Mouse (Mus musculus) CH12F3 (cell line): Measurements from ENCODE around the gene Rcbtb2.

Experiments
- in situ Hi-C: fragments of 300-500 bp; cut with MboI; formaldehyde crosslinking; loops from 2 replicates; pipeline ENCODE4 v1.14.3; 2020; ENCODE audit warnings: low sequenced_read_pairs

The Rcbtb2 gene

DNA sequence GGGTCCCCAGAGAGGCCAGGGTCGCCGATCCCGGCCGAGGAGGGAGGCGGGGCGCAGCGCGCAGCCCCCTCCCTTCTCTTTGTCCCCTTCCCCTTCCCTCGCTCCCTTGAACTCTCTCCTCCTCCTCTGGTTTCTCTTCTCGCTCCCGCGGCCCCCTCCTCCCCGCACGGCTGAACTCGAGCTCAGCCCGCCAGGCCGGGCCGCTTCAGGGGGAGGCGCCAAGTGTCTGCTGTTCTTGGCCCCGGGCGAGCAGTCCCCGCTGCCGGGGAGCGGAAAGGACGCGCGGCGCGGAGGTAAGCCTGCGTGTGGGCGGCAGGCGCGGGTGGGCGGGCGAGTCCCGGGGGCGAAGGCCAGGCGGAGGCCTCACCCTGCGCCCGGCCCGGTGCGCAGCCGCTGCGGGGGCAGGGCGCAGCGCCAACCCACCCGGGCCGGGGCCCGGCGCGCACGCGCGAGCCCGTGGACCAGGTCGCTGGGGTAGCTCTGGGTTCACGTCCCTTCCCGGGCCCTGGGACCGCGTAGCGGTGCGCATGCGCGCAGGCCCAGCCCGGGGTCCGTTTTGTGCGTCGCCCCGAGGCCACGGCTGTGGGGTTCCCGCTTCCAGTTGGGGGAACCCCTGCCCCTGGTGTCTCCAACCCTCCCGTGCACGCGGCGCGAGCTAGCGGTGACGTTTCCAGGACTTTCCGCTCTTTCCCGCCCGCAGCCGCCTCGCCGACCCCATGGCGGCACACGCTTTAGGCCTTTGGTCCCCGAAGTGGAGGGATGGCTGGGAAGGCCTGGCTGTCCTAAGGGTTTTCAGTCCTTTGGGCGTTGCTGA is 20.3 kb downstream of the Rcbtb2 start:
- in situ Hi-C loops, result no loop called here

DNA sequence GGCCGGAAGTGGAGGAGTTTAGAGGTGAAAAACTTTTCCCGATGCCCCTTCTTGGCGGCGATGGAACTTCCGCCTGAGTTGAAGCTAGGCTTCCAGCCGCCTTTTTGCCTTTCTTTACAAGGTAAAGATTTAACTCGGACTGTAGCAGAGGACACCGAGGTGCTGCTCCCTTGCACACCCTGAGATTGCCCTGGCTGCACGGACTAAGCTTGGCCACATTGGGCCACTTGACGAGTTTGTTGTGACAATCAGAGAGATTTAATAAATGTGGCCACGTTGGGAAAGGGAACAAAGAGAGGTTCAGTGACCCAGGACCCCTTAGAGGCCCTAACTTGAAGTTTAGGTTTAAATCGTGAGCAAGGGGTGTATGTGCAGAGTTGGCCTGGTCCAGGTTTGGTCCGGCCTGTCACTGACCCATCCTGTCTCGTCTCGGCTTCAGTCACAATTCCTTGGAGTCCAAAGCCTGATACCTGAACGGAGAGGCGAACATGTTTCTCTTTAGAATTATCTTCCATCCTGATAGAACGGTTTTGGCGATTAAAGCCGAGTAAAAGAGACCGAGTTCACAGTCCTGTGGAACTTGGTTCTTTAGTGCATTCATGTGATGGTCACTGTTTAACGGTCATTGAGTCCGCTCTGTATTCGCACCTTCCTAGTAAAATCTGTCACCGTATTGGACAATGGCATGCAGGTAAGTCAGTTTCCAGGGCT is 21.0 kb downstream of the Rcbtb2 start:
- in situ Hi-C loops, result no loop called here

DNA sequence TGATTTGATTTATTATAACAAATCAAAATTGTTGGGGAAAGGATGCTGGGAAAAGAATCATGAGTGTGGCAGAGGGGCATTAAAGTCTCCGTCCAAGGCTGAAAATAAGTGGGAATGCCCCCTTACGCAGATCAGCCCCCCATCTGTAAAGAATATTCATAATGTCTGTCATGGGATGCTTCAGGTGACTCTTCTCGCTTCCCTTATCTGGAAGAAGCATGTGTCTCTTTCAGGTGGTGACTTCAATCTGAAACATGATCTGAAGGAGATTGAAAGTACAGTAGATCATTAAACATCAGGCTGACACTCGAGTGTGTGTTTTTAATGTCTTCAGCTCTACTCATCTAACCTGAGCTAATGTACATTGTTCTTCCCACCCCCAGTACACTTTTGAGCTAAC is 22.7 kb downstream of the Rcbtb2 start:
- in situ Hi-C loops, result no loop called here

DNA sequence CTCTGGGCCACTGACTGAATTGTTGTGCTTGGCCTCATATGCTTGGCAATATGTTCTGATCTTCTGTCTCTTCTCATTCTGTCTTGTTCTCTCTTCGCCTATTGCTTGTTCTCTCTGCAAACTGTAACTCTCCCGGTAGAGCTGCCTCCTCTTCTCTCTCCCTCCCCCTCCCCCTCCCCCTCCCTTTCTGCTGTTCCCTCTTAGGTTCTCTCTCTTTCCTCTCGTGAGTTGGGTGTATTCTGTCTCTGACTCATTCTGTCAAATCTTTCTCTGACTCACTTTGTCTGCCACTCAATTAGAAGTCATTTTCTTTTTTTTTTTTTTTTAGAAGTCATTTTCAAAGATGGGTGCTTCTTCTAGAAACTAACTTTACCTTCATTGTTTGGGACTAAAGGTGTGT is 23.9 kb downstream of the Rcbtb2 start:
- in situ Hi-C loops, result no loop called here

DNA sequence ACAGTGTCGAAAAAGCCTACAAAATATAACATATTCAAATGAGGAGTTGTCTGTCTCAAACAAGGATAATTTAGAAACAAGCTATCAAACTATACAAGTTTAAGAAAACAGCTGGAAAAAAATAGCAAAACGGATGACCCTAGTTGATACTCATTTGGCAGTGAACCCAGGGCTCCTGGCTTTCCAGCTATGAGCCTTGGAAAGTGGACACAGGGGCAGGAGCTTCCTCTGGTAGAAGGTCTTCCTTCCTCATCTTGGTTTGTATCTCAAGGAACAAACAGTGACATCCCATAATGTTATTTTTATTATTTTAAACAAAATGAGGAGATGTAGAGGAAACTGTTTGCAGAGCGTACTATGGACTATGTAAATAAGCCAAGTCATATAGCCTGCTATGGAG is 25.3 kb downstream of the Rcbtb2 start:
- in situ Hi-C loops, result no loop called here

DNA sequence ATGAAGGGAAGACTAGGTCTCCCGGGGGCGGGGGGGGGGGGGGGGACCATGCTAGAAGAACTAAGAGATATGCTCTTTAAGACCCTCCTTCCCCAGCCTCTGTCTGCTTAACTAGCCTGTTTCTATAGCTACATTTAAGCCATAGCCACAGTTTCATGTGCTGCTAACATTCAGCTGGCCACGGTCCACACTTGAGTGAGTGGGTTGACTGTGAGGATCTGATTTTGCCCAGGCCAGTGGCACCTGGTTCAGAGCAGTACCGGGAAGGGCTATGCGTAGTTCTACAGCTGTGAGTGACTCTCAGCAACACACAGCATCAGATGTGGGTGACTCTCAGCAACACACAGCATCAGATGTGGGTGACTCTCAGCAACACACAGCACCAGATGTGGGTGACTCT is 38.5 kb downstream of the Rcbtb2 start:
- in situ Hi-C loops, result no loop called here

DNA sequence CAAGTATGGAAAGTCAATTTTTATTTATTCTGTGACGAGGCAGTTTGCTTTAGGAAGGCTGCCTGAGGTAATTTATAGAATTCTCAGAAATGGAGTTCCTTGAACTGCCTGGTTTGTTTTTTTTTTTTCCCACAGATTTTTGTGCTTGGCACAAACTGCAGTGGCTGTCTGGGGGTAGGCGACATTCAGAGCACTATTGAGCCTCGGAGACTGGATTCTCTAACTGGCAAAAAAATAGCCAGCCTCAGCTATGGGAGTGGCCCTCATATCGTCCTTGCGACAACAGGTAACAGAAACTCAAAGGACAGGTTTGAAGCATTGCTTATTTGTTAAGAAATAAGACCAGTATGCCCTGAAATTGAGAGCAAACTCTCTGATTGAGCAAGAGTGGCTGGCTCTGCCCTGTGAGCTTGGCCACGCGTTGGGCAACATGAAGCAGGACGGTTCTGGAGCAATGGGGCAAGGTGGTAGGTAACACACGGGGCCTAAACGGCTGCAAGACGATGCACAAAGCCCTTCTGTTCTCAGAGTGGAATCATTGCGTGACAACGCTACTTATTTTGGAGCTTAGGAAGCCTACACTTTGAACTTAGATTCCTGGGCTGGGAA is 39.5 kb downstream of the Rcbtb2 start:
- in situ Hi-C loops, result no loop called here

DNA sequence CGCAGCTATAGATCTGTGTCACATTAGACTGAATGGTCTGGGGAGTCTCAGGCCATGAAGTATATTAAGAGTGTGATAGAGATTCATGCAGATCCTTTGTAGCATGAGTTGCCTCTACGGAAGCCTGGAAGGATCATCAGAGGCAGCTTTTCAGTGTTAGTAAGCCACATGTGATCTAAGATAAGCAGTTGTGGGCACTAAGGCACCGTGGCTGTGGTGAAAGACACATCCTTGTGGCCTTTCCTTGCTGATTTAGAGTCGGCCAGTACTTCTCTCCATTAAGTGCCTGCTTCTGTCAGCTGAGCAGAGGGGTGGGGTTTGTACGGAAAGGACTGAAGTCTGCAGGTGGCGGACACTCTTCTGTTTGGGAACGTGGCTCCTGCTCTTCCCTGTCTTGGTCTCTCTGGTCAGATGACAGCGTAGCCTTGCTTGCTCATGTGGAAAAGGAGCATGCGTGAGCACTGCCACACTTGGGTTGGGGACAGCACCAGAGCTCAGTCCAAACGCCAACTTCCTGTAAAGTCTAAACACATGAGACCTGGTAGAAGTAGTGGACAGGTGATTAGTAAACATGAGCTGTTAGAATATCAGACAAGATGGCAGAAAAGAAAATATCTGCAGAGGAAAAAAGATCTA is 40.6 kb downstream of the Rcbtb2 start:
- in situ Hi-C loops, result no loop called here

DNA sequence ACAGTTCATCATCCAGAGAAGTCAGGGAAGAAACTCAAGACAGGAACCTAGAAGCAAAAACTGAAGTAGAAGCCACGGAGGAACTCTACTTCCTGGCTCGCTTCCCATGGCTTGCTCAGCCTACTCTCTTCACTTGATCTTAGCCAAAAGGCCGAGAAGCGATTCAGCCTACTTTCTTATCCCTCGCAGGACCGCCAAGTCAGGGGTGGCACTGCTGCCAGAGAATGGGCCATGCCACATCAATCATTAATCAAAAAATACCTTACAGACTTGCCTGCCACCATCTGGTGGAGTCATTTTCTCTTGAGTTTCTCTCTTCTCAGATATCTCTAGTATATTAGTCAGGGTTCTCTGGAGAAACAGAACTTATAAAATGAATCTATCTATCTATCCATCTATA is 42.3 kb downstream of the Rcbtb2 start:
- in situ Hi-C loops, result no loop called here

DNA sequence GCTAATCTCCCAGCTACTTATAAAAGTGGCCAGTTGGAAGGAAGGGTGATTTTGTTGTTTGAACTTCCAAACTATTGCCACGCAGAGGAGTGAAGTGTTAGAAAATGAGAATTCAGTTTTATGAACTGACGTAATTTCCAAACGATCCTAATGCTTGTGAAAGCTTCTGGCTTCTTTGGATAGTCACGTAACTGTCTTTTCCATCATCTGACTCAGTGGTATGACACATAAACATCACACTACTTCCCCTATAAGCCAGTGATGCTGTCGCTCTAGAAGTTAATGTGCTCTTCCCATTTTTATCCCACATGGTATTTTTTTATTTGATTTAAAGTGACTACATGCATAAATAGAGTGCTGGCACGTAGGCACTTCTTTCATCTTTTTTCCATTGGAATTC is 45.8 kb downstream of the Rcbtb2 start:
- in situ Hi-C loops, result no loop called here

DNA sequence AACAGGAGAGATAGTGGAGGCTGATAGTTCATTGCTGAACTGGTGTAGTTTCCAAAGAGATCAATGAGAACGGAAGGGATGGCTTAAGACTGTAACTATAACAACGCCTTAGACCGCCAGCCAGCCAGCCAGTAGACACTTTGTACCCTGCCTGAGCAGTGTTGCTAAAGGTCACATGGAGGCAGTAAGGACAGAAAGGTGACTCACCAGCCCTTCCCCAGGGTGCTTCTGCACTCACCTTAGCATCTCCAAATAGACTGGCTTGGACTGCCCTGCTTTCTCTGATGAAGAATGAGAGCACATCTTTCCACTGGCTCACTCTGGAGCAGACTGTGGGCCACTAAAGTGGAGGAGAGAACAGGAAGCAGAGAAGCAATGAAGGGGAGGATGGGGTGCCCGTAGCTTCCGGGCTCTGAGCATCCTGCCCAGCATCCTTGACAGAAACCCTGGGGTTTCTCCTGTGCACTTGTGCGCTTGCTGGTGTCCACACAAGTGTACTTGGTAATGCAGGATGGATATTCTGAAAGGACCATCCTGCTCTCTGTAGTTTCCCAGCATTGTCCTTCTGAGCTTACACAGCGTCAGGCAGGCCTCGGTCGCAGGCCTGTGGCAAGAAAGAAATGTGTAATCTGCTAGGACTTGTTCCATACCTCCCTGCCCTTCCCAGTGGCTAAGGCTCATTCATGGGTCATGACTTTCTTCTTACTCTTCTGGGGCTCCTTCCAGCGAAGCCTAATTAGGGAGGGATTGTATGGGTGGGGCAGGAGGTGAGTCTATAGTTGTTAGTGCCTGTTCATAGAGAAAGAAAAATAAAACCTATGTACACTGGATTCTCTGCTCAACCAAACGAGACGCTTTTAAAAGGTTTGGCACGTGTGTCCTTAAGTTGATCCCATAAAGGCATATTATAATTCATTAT is 47.3 kb downstream of the Rcbtb2 start:
- in situ Hi-C loops, result no loop called here

DNA sequence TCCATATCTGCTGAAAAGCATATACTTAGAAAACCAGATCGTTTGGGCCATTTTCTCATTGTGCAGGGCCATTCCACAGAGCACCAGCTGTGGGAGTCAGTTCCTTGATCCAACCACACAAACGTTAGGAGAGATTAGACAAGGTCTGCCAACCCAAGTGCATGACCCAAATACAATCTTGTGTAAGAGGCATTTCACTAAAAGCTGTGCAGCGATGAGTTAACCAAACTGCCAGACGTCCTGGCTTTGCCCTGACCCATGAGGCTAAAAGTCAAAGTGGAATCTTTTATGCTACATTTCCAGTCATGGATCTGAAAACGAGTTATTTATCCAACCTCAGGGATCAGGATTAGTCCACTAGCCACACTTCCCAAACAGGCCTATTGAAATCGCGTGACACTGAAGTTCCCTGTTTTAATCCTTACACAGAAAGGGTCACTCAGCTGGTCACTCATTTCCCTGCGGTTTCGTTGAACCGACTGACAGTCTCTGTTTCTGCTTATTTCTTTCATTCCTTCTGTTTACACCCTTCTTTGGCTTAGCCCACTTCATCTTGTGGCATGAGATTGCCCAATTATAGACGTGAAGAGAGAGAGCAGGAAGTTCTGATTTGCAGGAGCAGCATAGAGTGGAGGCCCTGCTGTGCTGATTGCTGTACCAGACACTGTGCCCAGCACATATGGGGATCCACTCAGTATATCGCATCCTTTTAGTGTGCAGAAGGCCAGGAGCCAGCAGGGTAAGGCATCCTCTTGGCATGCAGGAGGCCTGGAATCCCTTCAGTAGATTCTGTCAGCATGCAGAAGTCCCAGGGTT is 49.6 kb downstream of the Rcbtb2 start:
- in situ Hi-C loops, result no loop called here

DNA sequence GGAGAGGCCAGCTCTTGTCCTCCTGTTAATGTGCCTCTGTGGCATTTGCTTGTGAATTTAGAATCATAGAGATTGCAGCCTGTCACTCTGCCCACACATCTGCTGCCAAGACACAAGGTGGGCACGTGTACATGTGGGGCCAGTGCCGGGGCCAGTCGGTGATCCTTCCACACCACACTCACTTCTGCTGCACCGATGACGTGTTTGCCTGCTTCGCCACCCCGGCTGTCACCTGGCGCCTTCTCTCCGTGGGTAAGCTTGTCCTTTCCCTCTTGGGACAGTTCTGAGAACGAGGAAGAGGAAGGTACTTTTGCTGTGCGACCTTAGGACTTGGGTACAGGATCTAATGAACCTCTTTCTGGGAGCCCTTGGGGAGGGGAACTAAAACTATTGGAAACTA is 50.8 kb downstream of the Rcbtb2 start:
- in situ Hi-C loops, result no loop called here

DNA sequence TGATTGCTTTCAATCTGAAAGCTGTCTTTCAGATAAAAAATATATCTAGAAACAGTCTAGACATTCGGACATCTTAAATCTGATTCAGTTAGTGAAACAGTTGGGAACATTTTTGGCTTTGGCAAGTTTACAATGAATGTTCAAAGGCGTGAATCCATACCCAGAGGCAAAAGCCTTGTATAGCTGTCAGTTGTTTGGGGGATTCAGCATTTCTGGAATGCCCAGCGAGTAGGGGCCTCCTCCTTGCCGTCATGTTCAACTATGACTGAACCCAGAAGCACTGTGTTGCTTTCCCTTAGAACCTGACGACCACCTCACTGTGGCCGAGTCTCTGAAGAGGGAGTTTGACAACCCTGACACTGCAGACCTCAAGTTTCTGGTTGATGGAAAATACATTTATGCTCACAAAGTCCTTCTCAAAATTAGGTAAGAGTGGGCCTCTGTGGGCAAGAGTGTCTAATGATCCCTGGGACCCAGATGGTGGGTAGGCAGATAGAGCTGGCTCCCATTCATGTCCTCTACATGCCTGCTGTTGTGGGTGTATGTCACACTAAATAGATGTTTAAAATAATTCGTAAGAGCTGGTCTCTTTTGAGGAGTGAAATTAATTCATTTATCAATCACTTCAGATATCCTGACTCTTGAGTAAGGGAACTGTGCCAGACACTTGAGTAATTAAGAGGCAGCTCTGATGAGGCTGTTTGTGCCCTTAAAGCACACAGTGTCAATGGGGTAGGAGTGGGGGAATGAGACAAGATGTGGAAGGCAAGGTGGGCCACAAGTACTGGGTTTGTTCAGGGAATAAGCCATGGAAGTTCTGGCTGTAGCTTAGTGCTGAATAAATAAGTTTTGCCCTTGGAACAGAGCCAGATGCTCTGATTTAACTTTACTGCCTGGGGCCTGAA is 51.5 kb downstream of the Rcbtb2 start:
- in situ Hi-C loops, result no loop called here

DNA sequence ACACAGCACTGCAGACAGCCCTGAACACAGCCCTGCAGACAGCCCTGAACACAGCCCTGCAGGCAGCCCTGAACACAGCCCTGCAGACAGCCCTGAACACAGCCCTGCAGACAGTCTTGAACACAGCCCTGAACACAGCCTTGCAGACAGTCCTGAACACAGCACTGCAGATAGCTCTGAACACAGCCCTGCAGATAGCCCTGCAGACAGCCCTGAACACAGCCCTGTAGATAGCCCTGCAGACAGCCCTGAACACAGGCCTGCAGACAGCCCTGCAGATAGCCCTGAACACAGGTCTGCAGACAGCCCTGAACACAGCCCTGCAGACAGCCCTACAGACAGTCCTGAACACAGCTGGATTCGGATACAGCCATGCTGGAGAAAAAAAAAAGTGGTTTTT is 52.2 kb downstream of the Rcbtb2 start:
- in situ Hi-C loops, result no loop called here

DNA sequence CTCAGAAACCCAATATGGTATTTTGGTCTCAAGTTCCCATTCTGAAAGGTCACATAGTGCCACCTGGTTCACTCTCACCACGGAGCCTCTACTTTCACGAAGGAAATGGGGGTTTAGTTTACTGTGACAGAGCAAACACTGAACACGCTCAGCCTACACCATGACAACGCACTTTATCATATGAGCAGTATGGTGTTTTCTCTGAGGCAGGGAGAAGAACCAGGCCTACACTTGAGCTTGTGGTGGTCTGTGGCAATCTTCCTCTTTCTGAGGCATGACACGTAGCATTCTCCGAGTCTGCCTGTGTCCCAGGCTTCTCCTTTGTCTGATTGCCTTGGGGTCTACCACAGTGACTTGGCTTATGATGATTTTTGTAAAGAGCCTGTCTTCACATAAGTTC is 53.0 kb downstream of the Rcbtb2 start:
- in situ Hi-C loops, result no loop called here

DNA sequence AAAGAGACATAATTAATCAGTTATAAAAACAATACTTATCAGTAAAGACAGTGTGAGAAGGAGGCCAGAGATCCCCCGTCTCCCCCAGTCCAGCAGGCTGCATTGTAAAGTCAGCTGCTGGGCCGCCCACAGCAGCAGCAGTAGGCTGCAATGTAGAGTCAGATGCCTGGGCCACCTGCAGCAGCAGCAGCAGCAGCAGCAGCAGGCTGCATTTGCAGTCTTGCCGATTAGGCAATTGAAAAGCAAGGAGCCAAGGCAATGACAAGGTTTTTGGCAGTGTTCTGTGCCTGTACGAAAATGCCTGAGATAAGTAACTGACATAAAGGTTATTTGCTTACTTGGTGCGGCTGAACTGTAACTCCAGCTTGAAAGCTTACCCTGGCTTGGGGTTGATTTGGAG is 53.4 kb downstream of the Rcbtb2 start:
- in situ Hi-C loops, result no loop called here

DNA sequence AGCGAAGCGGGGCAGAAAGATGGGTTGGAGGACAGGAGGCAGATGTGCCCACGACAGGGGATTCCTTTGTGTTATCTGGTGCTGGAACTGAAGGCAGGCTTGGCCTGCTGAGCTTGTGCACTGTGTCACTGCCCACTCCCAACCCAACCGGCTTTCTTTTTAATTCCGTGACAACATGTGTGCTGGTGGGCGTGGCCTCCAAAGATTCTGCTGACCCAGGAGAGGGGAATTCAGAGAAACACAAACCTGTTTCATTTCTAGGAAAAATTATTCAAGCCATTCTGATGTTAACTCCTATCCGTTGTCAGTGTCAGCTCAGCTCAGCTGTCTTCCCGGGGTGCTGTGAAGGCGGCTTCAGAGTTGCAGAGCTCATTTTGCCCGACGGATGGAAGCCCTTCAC is 55.1 kb downstream of the Rcbtb2 start:
- in situ Hi-C loops, result no loop called here

DNA sequence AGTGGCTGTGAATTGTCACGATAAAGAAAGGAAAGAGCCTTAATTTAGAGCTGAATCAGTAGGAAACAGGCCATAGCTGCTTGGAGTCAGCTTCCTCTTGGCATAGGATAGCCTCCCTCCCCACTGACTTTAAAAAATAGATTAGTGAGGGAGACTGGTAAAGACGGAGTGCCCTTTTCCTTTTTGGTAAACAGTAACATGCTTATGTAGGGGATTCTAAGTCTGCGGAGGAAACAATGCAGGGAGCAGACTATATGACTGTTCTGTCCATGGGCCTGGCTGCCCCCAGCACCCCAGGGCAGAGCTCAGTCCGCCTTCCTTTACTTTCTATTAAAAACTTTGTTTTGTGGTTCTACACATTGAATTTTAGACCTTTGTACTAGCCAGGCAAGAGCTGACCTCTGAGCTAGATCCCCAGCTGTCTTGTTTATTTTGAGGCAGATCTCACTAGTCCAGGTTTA is 56.4 kb downstream of the Rcbtb2 start:
- in situ Hi-C loops, result no loop called here
